Mouse (Mus musculus): Measurements from ENCODE around the gene Larp1.

Larp1 gene

GRCm38 (mm10) chr11:58009051-58009515 lies at the start of gene Larp1:
TSS of gene Larp1 (plus strand) at chr11:58009064.
- no peak for DNase-seq (ENCODE audit: extremely low spot score, low read depth, low spot score)

- no peak for DNase-seq (ENCODE audit: extremely low spot score, low read depth, low spot score)
These were observed 48.9 kb upstream of the Larp1 start for GRCm38 (mm10) chr11:57959924-57960323.

GRCm38 (mm10) chr11:57962382-57963285 lies 46.2 kb upstream of the Larp1 start:
- peak; percentile 46 for DNase-seq (ENCODE audit: extremely low spot score, low read depth, low spot score)

DNA sequence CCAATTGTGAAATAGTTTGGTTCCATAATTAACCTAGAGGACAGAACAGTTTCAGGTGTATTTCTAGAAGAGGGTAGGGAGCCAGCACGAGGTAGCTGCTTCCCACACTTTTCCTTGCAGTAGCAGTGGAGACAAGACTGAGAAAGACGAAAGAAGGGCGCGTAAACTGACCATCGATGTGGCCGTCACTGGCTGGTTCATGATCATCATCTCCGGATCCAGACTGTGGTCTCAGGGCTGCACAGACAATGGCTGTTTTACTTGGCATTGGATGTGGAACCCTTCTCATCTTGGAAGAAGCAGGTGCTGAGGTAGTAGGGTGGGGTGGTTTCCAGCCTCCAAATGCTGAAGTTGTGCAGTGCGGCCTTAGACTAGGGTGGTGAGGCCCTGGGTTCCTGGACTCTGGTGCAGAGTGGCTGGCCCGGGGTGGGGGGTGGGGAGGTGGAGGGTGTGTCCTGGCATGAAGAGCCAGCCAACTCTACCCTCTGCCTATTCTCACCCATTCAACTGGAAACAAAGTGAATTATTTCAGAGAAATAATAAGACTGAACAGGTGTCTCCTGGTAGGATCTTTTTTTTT lies 45.5 kb upstream of the Larp1 start:
- no peak for DNase-seq (ENCODE audit: extremely low spot score, low read depth, low spot score)

DNA sequence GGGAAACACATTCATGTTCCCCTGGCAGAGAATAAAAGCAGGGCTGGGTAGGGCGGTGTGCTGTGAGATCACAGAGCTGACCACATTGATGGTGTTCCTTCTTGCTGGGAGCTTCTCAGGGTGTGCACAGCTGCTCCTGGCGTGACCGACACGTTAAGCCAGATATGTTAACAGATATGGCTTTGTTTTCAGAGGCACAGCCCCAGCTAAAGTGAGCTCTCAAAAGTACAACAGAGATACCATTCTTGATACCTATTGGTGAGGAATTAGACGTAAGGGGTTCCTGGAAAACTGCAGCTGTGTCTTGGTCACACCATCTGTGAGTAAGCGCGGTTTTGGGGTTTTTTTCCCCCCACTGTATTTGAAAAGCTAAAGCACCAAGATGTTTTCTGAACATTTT lies 42.2 kb upstream of the Larp1 start:
- no peak for DNase-seq (ENCODE audit: extremely low spot score, low read depth, low spot score)

DNA sequence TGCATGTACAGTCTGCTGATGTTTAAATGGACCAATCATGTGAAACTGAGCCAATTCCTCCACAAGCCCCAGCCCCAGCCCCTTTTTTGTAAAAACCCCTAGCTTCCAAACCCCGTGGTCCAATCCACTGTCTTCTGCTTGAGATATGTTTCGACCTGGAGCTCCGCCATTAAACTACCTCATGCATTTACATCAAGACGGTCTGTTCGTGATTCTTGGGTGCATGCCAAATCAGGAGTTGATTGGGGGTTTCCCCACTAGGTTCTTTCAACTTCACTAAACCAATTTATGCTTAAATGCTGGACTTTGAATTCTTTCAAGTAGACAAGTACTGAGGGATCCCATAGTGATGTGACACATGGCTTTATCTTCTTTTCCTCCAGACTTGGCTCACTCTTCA lies 40.6 kb upstream of the Larp1 start:
- DNase-seq (ENCODE audit: extremely low spot score, low read depth, low spot score) = no peak

DNA sequence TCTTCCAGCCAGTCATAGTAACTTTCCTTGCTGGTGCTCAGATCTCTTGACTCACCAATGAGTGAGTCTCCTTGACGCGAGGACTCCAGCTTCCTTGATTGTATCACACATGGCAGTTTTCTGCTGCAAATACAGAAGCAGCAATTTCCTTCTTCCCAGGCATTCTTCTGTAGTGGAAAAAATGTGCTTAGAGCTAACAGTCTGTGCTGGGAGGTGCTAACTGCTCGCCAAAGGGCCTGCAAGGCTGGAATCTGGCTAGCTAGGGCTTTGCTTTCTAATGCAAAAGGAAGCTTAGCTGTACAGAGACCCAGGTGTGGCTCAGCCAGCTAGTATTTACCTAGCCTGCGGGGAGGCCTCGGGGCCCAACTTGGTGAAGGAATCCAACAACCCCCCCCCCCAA lies 38.3 kb upstream of the Larp1 start:
- DNase-seq (ENCODE audit: extremely low spot score, low read depth, low spot score) = no peak

DNA sequence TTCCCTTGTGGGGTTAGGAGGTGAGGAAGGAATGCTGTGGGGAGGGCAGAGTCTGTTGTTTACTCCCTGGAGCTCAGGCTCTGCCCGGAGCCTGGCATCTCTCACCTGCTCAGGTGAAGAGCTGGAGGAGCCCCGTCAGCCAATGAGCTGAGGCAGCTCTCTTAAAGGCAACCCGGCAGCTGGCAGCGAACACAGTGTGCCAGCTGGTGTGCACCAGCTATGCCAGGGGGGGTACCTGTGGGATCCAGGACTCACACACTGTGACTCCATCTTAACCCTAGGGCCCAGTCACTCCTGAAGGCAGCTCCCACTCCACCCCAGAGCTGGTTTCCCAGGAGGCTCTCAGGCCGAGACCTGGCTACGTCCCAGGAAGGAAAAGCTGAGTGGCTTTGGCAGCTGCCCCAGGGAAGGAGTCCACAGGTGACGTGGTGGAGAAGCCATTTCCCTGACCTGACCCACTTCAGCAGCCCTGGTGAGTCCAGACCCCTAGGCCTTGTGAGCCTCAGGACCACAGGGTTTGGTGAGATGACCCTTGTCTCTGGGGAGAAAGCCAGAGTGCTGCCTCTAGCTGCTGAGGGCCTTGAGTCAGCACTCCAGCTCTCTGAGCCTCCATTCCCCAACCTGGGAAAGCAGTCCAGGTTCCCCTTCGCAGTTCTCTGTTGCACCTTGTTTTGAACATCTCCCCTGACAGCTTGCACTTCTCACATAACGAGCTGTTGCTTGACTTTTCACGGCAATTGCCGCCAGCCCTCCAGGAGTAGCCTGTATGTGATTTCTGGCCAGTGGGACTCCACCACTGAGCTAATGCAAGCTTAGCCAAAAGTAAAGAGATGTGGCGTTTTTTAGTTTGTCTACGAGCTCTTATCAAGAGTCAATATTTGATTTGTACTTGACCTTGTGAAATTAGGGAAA lies 35.6 kb upstream of the Larp1 start:
- no peak for DNase-seq (ENCODE audit: extremely low spot score, low read depth, low spot score)

DNA sequence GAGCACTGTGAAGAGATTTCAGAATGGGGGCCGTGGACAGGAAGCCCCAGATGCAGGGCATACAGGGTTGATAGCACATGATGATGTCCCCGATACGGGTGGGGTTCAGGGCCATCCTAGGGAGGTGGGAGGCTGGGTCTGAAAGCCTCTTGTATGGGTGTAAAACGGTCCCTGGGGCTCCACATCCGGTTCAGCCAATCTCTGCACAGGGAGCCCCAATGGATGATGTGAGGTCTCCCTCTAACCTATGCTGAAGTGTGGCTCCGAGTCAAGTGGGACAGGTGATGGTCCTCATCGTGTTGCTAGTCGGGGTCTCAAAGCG lies 35.0 kb upstream of the Larp1 start:
- DNase-seq (ENCODE audit: extremely low spot score, low read depth, low spot score) = no peak

DNA sequence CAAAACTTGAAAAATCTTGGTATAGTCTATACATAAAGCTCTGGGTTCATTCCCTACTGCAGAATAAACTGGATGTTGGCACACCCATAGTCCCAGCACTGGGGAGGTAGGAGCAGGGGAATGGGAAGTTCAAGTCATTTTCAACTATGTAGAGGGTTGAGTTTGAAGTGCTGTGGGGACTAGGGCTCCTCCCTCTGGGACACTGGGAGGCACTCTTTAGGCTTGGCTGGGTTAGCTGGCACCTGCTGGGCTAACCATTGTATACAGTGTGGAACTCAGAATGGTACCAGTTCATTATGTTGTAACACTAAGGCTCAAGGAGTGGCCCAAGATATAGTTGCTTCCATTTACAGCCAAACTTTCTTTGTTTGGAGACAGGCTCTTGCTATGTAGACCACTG lies 33.0 kb upstream of the Larp1 start:
- DNase-seq (ENCODE audit: extremely low spot score, low read depth, low spot score) = no peak

DNA sequence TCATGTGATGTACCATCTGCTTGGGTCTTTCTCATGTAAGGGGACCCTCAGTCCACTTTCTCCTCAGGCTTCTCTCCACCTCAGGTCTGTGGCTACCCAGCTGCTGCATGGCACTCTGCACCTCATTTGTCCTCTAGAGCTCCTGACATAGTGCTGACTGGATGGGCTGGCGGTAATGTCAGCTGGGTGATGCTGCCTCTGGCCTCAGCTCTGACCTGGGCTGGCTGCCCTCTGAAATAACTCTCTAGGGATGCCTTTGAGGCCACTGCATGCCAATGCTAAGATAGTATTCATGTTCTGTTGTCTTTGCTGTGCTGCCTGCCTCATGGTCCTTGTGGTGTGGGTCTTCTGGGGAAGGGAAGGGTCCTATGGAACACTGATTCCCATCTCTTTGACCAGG lies 31.2 kb upstream of the Larp1 start:
- no peak for DNase-seq (ENCODE audit: extremely low spot score, low read depth, low spot score)

GRCm38 (mm10) chr11:57979621-57980020 lies 29.2 kb upstream of the Larp1 start:
- no peak for DNase-seq (ENCODE audit: extremely low spot score, low read depth, low spot score)

DNA sequence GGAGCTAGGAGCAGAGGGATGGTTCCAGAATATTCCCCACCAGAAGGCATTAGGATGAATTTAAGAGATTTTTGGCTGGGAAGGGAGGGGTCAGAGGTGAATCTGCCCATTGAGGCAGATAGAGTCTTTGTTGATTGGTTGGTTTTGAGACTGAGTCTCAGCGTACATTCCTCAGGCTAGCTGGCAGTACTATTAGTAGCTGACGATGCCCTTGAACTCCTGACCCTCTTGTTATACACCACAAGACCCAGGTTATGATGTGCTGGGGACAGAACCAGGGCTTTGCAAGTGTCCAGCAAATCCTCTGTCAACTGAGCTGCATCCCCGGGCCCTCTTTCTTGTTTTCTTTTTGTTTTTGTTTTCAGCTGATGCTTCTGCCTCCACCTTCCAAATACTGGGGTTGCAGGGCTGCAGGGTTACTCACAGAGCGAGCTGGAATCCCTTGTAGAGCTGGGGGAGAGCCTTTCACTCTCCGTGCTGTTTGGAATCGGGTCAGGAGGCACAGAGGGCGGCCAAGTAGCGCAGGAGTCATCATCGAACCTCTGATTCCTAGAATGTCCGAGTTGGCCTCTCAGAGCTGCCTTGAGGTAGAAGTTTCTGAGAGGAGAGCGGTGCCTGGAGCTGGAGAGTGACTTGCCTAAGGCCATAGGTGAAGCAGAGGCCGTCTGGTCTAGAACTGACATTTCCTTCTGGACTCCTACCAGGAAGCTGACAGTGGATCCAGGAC lies 27.6 kb upstream of the Larp1 start:
- no peak for DNase-seq (ENCODE audit: extremely low spot score, low read depth, low spot score)

GRCm38 (mm10) chr11:57983480-57984342 lies 25.2 kb upstream of the Larp1 start:
- DNase-seq (ENCODE audit: extremely low spot score, low read depth, low spot score) = no peak

- DNase-seq (ENCODE audit: extremely low spot score, low read depth, low spot score) = no peak
These were observed 24.6 kb upstream of the Larp1 start for GRCm38 (mm10) chr11:57984343-57984666.

DNA sequence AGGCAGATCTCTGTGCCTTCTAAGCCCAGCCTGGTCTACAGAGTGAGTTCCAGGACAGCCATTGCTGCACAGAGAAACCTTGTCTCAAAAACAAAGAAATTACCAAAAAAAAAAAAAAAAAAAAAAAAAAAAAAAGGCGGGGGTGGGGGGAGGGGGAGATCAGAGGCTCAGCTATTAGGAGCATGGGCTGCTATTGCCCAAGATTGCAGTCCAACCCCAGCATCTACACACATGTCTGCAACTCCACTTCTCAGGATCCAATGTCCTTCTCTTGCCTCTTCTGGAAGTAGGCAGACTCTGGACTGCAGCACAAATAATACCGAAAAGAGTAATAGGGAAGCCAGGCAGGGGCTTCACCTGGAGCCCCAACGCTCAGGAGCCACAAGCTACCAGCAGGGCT lies 23.4 kb upstream of the Larp1 start:
- no peak for DNase-seq (ENCODE audit: extremely low spot score, low read depth, low spot score)

GRCm38 (mm10) chr11:57986053-57986452 lies 22.8 kb upstream of the Larp1 start:
- no peak for DNase-seq (ENCODE audit: extremely low spot score, low read depth, low spot score)

DNA sequence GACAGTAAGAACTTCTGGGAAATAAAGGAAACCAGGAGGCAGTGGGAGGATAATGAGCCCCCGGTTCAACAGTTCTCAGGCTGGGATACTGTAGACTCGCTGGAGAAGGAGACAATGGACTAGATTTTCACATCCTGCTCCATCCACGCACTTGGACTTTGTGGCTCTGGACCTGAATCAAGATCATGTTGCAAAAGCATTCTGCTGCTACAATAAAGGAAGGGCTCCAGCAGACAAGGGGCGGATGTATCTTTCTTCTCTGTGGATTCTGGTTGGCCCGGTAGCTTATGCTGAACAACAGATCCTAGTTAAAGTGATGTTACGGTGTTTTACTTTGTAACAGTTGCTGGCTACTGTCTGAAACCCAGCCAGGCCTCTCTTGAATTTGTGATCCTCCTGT lies 22.4 kb upstream of the Larp1 start:
- no peak for DNase-seq (ENCODE audit: extremely low spot score, low read depth, low spot score)

GRCm38 (mm10) chr11:57986861-57987260 lies 22.0 kb upstream of the Larp1 start:
- no peak for DNase-seq (ENCODE audit: extremely low spot score, low read depth, low spot score)

GRCm38 (mm10) chr11:57998168-57998567 lies 10.7 kb upstream of the Larp1 start:
- DNase-seq (ENCODE audit: extremely low spot score, low read depth, low spot score) = no peak

All from hindlimb bud, embryonic 11.5 days (tissue).